Mouse (Mus musculus) liver, embryonic 16.5 days (tissue): ENCODE results near the gene Gsg1l. TPM values are rescaled to one million over a fixed set of nuclear protein-coding genes. Genes with fewer than 3 reads are reported as not detected.

Experiments
- ATAC-seq: fragments of 200-750 bp; cut with Nextera tagmentation; 2 replicates; pipeline ENCODE4 v1.8.0; 2017; ENCODE audit warnings: low read depth, mild to moderate bottlenecking, moderate number of reproducible peaks, moderate library complexity
- H3K27ac ChIP-seq: fragments of 300-500 bp; sonication (generic); 2 replicates; pipeline ENCODE4 v1.5.1; 2014; ENCODE audit warnings: mild to moderate bottlenecking, low read length
- H3K27me3 ChIP-seq: fragments of 300-500 bp; sonication (generic); 2 replicates; pipeline ENCODE4 v1.6.1; 2014; ENCODE audit warnings: low read depth, low read length, mixed read lengths; ENCODE audit not compliant: control insufficient read depth, insufficient read depth
- H3K36me3 ChIP-seq: fragments of 300-500 bp; sonication (generic); 2 replicates; pipeline ENCODE4 v1.6.1; 2014; ENCODE audit warnings: mild to moderate bottlenecking; ENCODE audit not compliant: control insufficient read depth, insufficient read depth
- H3K4me1 ChIP-seq: fragments of 300-500 bp; sonication (generic); 2 replicates; pipeline ENCODE4 v1.6.1; 2014; ENCODE audit warnings: low read depth, low read length, mixed read lengths; ENCODE audit not compliant: control insufficient read depth
- H3K4me2 ChIP-seq: fragments of 300-500 bp; sonication (generic); 2 replicates; pipeline ENCODE4 v1.6.1; 2014; ENCODE audit warnings: low read depth, low read length, mixed read lengths
- H3K4me3 ChIP-seq: fragments of 300-500 bp; sonication (generic); 2 replicates; pipeline ENCODE4 v1.5.1; 2014; ENCODE audit warnings: low read depth, mild to moderate bottlenecking, low read length
- H3K9ac ChIP-seq: fragments of 300-500 bp; sonication (generic); 2 replicates; pipeline ENCODE4 v1.6.1; 2014; ENCODE audit warnings: low read depth, low read length
- H3K9me3 ChIP-seq: fragments of 300-500 bp; sonication (generic); replicated peaks from 2 replicates; pipeline ENCODE4 v1.6.1; 2016; ENCODE audit warnings: low read length; ENCODE audit not compliant: control insufficient read depth
- WGBS: fragments of 180-500 bp; shearing (Covaris S2); extraction: QIAGEN DNeasy Blood & Tissue Kit; methylation state at CpG from one replicate; pipeline ENCODE4 v1.1.7; 2014; ENCODE audit not compliant: insufficient replicate concordance; 5-methylcytosine and 5-hydroxymethylcytosine counted together
- polyA plus RNA-seq: library from polyadenylated mRNA; unstranded; fragments of >200 nt; fragmentation: Nextera tagmentation; extraction: Ambion mirVana; gene quantifications from 2 replicates; pipeline ENCODE4 v1.2.1, GENCODE M21; 2015

The Gsg1l gene
- polyA plus RNA-seq, 1 experiment from 2014 or later, result 0.02 TPM

DNA sequence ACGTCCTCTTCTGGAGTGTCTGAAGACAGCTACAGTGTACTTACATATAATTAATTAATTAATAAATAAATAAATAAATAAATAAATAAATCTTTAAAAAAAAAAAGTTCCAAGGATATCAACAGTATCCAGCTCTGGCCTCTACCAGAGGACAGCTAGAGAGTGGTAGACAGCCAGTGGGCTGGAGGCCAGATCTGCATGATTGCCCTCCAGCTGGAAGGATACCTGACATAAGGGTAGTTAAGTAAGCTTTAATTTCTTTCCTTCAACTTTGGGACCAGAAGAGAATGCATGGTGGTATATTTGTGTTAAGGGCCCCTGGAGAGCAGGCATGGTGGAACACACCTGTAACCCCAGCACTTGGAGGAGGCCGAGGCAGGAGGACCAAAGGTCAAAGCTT, 17.6 kb upstream of the Gsg1l start:
- no peak overlapping the region for H3K4me3 ChIP-seq
- no peak overlapping the region for H3K9ac ChIP-seq
- H3K27ac ChIP-seq, result no peak overlapping the region
- H3K27me3 ChIP-seq, result no peaks in the 10 kb centered on the region
- ATAC-seq, result no peak
- 56% methylated on average over 2 of the region's 2 CpGs for WGBS
- H3K9me3 ChIP-seq, result no peaks in the 10 kb centered on the region
- no peaks in the 10 kb centered on the region for H3K4me1 ChIP-seq
- peaks cover 18% of the 10 kb centered on the region for H3K36me3 ChIP-seq
- H3K4me2 ChIP-seq, result no peak overlapping the region

DNA sequence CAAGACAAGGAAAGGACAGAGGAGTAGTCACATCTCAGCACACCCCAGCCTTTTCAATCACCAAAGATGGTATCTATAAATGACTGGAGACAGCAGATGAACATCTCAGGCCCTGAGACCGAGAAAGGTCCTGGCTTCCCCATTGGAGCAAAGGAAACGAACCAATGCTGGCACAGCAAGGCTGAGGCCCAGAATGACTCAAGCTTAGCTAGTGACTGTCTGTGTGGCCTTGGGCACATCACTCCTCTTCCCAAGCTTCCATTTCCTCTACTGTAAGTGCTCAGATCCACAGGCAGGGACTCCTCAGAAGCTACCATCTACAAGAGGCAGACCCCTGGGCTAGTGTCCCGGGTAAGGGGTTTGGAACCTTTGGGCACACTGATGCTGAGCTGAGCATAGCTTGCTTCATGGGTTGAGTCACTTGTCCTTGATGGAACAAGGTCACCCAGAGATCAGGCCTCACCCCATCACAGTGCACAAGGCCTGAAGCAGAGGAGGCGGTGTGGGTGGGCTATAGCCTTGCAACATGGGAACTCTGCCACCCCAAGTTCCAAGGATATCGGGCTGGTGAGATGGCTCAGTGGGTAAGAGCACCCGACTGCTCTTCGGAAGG, 17.1 kb upstream of the Gsg1l start:
- H3K9ac ChIP-seq, result no peak overlapping the region

DNA sequence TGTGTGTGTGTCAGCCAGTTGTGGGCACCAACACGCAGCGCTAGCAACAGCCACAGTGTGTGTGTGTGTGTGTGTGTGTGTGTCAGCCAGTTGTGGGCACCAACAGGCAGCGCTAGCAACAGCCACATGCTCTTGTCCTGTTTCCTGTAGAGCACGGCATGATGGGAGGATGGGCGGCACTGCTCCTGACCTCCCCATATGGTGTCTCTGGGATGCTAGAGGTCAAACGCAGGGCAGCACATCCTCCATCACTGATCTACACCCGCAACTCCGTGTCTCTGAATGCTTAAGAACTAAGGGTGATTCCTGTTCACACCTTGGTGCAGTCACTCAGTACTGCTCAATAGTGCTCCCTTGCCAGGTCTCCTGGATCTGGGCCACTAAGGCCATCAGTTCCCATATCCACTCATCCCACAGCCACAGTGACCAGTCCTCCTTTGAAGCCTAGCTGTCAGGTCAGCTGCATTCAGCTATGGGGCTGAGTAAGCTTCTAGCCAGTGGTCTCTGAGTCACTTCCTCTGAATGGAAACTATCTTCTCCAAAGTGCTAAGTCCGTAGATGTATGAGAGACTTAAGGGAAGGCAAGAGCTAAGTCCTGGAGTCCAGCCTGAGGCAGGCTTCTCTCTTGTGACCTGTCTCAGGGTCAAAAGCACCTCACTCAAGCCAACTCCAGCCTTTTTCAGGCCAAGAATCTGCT, 15.2 kb upstream of the Gsg1l start:
- Histone ChIP-seq H3K4me1 (no peaks in the 10 kb centered on the region), H3K27me3 (no peaks in the 10 kb centered on the region), H3K36me3 (peaks cover 5% of the 10 kb centered on the region; the same call in 1 of the 2 replicates), H3K9ac (no peak overlapping the region), H3K4me3 (no peak overlapping the region), H3K27ac (no peak overlapping the region), H3K4me2 (no peak overlapping the region), H3K9me3 (no peaks in the 10 kb centered on the region)
- 64% methylated on average over 7 of the region's 9 CpGs for WGBS
- ATAC-seq, result no peak

More for the DNA sequence above, 17.1 kb upstream of the Gsg1l start:
- H3K4me2 ChIP-seq, result no peak overlapping the region
- no peak overlapping the region for H3K4me3 ChIP-seq
- no peak overlapping the region for H3K27ac ChIP-seq
- peaks cover 12% of the 10 kb centered on the region for H3K36me3 ChIP-seq
- H3K4me1 ChIP-seq, result no peaks in the 10 kb centered on the region
- 78% methylated on average over 7 of the region's 7 CpGs for WGBS
- ATAC-seq, result no peak
- H3K27me3 ChIP-seq, result no peaks in the 10 kb centered on the region
- H3K9me3 ChIP-seq, result no peaks in the 10 kb centered on the region

DNA sequence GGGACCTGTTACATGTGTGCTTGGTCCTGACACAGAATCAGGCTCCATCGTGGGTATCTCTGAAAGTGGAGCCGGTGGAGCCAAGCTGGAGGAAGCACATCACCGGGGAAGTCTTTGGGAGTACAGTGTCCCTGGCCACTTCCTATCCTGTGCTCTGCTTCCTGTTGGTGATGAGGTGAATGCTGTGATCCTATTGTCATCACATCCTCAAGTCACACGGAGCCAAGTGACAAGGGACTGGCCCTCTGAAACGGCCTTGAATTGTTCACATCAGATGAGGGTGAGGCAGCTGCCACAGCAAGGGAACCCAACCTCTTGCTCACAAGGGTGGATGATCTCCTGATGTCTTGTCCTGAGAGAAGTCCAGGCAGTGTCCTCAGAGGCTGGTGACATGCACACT, 14.4 kb upstream of the Gsg1l start:
- Histone ChIP-seq H3K9ac (no peak overlapping the region), H3K9me3 (no peaks in the 10 kb centered on the region), H3K4me2 (no peak overlapping the region), H3K27ac (no peak overlapping the region), H3K4me3 (no peak overlapping the region), H3K36me3 (peaks cover 5% of the 10 kb centered on the region; the same call in 1 of the 2 replicates), H3K27me3 (no peaks in the 10 kb centered on the region), H3K4me1 (no peaks in the 10 kb centered on the region)
- WGBS, result 58% methylated on average over 5 of the region's 5 CpGs
- peak; percentile 30; the same call in 1 of the 2 replicates for ATAC-seq

DNA sequence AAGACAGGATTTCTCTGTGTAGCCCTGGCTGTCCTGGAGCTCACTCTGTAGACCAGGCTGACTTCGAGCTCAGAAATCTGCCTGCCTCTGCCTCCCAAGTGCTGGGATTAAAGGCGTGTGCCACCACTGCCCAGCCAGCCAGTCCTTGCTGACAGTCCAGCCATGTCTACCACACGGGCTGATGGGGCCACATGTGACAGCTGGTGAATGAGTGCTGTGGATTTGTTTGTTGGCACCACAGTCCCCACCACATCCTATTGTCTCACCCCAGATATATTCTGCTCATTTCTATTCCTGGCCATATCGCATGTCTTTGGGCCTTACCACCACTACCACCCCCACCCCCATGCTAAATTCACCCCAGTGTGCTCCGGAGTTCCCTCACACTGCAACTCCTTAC, 12.5 kb upstream of the Gsg1l start:
- no peaks in the 10 kb centered on the region for H3K27me3 ChIP-seq
- H3K4me2 ChIP-seq, result no peak overlapping the region
- H3K9ac ChIP-seq, result no peak overlapping the region
- no peaks in the 10 kb centered on the region for H3K9me3 ChIP-seq
- WGBS, result 68% methylated on average over 5 of the region's 5 CpGs
- H3K36me3 ChIP-seq, result no peaks in the 10 kb centered on the region
- no peak overlapping the region for H3K4me3 ChIP-seq
- H3K4me1 ChIP-seq, result no peaks in the 10 kb centered on the region
- no peak for ATAC-seq
- no peak overlapping the region for H3K27ac ChIP-seq

DNA sequence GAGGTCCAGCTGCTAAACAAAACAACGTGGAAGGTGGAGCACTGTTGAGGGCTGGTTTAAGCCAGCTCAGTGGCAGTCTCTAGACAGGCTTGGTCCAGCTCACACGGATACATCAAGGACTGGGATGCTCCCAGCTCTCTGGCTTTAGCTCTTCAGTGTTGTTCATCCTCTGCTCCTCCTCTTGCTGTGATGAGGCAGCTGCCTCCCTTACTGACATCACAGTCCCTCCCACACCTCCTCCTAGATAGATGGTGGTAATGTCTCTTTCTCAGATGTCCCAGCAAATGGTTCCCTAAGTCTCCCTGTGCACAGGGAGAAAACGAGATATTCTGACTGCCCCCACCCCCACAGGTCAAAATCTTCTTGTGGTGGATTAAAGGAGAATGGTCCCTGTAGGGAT, 11.0 kb upstream of the Gsg1l start:
- Histone ChIP-seq H3K4me2 (no peak overlapping the region), H3K27me3 (no peaks in the 10 kb centered on the region), H3K4me1 (no peaks in the 10 kb centered on the region), H3K36me3 (no peaks in the 10 kb centered on the region), H3K27ac (no peak overlapping the region), H3K9me3 (no peaks in the 10 kb centered on the region), H3K9ac (no peak overlapping the region), H3K4me3 (no peak overlapping the region)
- no peak for ATAC-seq
- WGBS, result 35% methylated on average over 3 of the region's 3 CpGs

DNA sequence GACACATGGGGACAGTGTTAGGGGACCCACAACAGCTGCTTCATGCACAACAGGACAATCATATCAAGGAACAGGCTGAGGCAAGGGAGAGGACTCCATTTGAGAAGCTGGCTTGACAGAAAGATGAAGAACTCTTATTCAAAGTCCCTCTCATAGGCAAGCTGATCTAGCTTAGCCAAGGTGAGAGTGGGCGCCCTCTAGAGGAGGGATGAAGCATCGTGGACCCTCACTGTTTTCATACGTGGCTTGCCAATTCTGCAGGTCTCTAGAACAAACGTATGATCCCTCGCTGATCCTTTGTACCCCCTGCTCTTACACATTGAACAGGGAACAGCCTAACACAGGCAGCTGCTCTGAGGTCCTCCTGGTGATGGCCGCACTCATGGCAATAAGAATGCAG, 7.6 kb upstream of the Gsg1l start:
- H3K36me3 ChIP-seq, result no peaks in the 10 kb centered on the region
- WGBS, result 8% methylated on average over 6 of the region's 6 CpGs
- no peak overlapping the region for H3K27ac ChIP-seq
- H3K9ac ChIP-seq, result no peak overlapping the region
- 0 out of 2 replicates have a peak, but pooled peaks cover 3% of the 10 kb centered on the region for H3K27me3 ChIP-seq
- ATAC-seq, result no peak
- H3K4me2 ChIP-seq, result no peak overlapping the region
- H3K9me3 ChIP-seq, result no peaks in the 10 kb centered on the region
- no peaks in the 10 kb centered on the region for H3K4me1 ChIP-seq
- H3K4me3 ChIP-seq, result no peak overlapping the region

DNA sequence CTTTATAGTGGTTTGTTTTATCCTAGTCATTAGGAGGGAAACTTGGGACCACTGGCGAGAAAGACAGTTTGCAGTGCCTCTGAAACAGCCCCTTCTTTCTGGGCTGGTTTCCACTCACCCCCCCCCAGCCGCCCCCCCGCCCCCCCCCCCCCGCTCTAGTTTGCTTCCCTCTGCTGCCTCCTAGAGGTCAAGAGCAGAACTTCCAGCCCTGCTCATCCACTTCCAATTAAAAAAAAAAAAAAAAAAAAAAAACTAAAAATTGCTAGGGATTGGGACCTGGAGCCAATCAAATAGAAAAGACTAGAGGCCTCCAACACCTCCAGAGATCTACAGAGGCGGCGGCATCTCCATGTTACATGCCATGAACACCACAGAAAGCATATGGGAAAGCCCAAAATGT, 5.9 kb upstream of the Gsg1l start:
- Histone ChIP-seq H3K9ac (no peak overlapping the region), H3K4me1 (no peaks in the 10 kb centered on the region), H3K4me3 (no peak overlapping the region), H3K9me3 (no peaks in the 10 kb centered on the region), H3K36me3 (no peaks in the 10 kb centered on the region), H3K27me3 (peaks cover 11% of the 10 kb centered on the region), H3K27ac (no peak overlapping the region), H3K4me2 (no peak overlapping the region)
- 14% methylated on average over 4 of the region's 6 CpGs for WGBS
- no peak for ATAC-seq

DNA sequence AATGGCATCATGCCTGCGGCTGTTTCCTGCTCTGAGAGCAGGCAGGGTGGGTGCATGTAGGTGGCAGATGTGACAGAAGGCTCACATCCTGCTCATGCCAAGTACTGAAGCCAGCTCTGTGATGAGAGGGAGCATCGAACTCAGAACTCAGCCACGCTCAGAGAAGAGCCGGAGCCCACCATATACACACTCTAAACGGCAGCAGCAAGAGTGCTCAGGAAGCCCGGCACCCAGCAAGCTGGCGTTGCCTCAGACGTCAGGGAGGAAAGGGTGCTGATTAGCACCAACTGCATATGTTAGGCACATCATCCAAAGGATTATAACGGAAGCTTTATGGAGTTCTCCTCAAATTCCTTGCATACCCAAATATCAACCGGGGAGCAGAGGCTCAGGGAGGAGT, 5.4 kb upstream of the Gsg1l start:
- peaks cover 16% of the 10 kb centered on the region for H3K27me3 ChIP-seq
- H3K4me1 ChIP-seq, result no peaks in the 10 kb centered on the region
- H3K9me3 ChIP-seq, result no peaks in the 10 kb centered on the region
- no peak overlapping the region for H3K27ac ChIP-seq
- 59% methylated on average over 10 of the region's 10 CpGs for WGBS
- H3K9ac ChIP-seq, result no peak overlapping the region
- no peak for ATAC-seq
- H3K4me2 ChIP-seq, result no peak overlapping the region
- H3K4me3 ChIP-seq, result no peak overlapping the region
- H3K36me3 ChIP-seq, result no peaks in the 10 kb centered on the region
